Mouse (Mus musculus) adrenal gland, adult 2 months (tissue): ENCODE results near the gene Dcdc2a. TPM values are rescaled to one million over a fixed set of nuclear protein-coding genes. Genes with fewer than 3 reads are reported as not detected.

Experiments used
- DNase-seq: peaks from one replicate; pipeline ENCODE4 v3.0.0; 2021
- polyA plus RNA-seq: library from polyadenylated mRNA; depleted of rRNA; stranded (reverse); fragments of >200 nt; gene quantifications from 2 replicates; pipeline ENCODE4 v1.2.3, GENCODE M21; 2012
- total RNA-seq, 2 experiments: library from RNA; stranded (reverse); gene quantifications; 2 replicates each; pipeline ENCODE4 v1.2.3; 2021

The Dcdc2a gene
- total and polyA plus RNA-seq, 3 experiments = 0.06 to 0.17 TPM; not detected in 1

GRCm38 (mm10) chr13:25097348-25097747, 41.5 kb downstream of the Dcdc2a start:
- no peak for DNase-seq

GRCm38 (mm10) chr13:25098578-25098977, 42.8 kb downstream of the Dcdc2a start:
- DNase-seq = no peak

DNA sequence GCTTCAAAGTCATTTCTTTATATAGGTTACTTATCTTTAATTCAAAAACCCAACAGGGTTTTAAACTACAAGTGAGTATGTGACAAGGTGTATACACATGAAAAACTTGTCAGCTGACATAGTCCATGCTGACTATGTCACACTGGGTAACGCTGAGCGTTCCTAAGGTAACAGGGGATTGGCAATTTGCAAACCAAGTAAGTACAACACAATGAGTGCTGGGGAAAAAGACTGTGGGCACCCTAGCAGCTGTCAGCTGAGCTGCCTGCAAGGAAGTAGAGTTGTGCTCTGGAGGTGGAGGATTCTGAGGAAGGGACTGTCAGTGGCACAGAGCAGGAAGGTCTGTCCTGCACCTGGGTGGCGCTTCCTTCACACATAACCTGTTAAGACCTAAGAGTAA, 43.7 kb downstream of the Dcdc2a start:
- DNase-seq = no peak

DNA sequence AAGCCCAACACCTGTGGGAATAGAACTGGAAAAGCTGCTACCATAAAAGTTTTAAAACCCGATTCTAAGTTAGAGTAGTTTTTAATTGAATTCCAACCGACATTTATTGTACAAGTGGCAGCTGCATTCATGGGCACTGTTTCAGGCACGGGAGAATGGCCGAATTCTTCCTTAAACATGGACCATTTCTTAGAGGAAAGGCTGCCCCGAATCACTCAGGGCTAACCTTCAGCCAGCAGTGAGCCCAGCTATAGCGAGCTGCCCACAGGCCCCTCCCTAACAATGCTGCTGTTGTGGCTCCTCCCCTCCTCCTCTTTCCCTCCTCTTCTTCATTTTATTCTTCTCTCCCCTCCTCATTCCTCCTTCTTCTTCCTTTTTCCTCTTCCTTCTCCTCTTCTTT, 44.8 kb downstream of the Dcdc2a start:
- DNase-seq = no peak

DNA sequence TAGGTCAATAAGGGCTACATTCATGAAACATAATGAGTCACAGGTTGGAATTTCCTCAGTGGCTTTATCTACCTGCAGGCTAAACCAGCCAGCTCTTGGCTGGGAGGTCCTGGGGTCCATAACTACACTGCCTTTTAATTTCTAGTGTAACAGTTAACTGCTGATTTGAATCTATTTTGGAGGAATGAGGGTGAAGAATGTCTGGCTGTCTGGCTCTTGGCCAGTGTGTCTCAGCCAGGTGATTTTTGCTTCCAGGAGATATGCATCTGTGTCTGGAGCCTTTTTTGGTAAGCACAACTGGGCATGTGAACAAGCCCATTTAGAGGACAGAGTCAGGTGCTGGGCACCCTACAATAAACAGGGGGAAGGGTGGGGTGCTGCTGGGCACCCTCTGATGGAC, 49.9 kb downstream of the Dcdc2a start:
- no peak for DNase-seq

- DNase-seq = no peak
Measured at GRCm38 (mm10) chr13:25106740-25107139, 50.9 kb downstream of the Dcdc2a start.

DNA sequence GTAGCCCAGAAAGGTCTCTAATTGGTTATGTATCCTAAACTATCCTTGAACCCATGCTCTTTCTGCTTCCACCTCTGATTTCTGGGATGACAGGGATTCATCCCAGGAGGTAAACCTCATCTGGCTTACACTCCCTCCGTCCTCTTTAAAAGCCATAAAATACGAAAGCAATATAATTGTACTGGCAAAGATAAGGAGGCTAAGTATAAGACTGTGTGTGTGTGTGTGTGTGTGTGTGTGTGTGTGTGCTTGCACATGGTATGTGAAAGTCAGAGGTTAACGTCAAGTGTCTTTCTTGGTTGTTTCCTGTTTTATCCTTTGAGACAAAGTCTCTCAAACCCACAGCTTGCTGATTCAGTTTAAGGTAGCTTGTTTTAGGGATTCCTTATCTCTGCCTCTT, 52.5 kb downstream of the Dcdc2a start:
- no peak for DNase-seq

DNA sequence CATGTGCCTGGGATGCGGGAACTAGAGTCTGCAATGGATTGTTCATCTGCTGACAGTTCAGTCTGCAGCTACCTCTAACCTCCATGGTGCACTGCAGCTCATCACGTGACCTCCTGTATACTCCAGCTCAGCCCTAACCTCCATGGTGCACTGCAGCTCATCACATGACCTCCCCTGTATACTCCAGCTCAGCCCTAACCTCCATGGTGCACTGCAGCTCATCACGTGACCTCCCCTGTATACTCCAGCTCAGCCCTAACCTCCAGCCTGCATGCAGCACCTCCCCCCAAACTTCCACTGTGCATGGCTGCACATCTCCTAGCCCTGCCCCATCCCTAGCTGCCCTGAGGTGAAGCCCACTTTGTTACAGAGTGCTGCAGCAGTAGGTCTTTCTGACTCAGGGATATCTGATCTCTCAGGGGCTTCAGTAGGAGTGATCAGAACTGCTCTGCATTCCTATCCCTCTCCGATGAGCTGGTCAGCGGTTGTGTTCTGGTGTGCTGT, 54.8 kb downstream of the Dcdc2a start:
- no peak for DNase-seq

GRCm38 (mm10) chr13:25115429-25115881, 59.7 kb downstream of the Dcdc2a start:
- DNase-seq = peak; percentile 45

- peak; percentile 38 for DNase-seq
Measured at GRCm38 (mm10) chr13:25115971-25116370, 60.2 kb downstream of the Dcdc2a start.

- DNase-seq = no peak
Measured at GRCm38 (mm10) chr13:25122740-25123335, 67.0 kb downstream of the Dcdc2a start.

DNA sequence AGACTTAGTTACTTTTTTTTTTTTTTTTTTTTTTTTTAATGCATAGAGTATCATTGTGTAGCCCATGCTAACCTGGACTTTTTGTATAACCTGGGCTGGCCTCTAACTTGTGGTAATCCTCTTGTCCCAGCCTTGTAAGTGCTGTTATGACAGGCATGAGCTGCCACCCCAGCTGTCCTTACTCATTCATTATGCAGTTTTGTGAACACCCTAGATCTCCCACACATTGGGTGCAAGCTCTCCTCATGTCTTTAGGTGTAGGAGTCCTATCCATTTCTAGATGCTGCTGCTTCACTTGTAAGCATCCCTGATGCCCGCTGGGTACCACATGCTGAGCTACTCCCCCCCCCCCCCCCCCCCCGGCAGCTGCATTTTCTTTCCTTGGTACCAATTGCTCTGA, 71.4 kb downstream of the Dcdc2a start:
- DNase-seq = no peak

- no peak for DNase-seq
Measured at GRCm38 (mm10) chr13:25127806-25128205, 72.0 kb downstream of the Dcdc2a start.

- DNase-seq = no peak
Measured at GRCm38 (mm10) chr13:25128766-25129165, 73.0 kb downstream of the Dcdc2a start.

GRCm38 (mm10) chr13:25143066-25143465, 87.3 kb downstream of the Dcdc2a start:
- no peak for DNase-seq

DNA sequence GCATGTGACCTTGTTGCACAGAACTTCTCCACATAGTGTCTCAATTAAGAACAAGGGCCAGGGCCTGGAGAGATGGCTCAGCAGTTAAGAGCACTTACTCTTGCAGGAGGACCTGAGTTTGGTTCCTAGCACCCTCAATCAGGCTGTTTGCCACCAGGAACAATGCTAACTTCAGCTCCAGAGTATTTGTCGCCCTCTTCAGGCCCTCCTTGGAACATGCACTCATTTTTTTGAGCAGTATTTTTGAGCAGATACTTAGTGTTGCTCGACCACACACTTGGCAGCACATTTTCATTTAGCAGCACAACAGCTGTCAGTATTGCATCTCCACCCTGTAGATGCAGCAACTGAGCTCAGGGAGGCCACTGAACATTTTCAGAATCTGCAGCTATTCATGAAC, 88.3 kb downstream of the Dcdc2a start:
- no peak for DNase-seq

GRCm38 (mm10) chr13:25146232-25146631, 90.4 kb downstream of the Dcdc2a start:
- DNase-seq = no peak

DNA sequence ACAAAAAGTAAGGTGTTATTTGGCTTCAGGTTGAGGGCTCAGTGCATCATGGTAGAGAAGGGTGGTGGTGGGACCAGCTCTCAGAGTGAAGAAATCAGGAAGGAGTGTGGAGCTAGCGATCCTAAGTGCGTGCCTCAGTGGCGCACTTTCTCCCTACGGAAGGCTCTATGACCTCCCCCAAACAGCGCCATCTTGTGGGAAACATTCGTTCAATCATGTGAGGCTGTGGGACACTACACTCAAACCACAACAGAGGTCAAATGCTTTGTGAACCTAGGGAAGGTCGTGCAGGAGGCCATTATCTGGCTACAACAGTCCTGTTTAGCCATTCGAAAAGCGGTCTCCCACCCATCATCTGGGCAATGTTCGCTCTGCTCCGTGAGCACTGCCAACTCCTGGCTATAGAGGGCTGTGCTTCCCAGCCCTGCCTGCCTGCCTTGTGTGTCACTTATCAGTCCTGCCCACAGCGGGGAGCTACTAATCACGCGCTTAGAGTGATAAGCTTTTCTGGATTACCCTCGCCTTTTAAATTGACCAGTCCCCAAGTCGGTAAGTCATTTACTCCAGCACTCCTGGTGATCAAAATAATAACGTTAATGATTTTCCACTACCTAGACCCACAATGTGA, 94.5 kb downstream of the Dcdc2a start:
- DNase-seq = no peak

- DNase-seq = no peak
Measured at GRCm38 (mm10) chr13:25150861-25151260, 95.1 kb downstream of the Dcdc2a start.

DNA sequence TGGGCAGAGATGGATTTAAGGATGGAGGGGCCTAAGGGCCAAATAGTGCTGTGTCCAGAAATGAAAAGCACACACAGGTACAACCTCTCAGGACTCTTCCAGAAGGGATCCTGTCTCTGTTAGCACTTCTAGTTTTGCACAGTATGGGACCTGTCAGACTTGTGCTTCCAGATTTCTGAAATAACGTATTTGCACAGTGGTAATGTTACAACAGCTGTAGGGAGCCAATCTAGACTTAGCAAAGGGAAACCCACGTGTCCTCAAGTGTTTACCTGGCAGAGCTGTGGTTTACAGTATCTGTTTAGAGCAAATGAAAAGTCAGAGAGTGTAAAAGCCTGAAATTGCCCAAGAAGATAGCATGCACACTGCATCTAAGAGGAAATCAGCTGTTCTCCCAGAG, 104.1 kb downstream of the Dcdc2a start:
- DNase-seq = no peak

DNA sequence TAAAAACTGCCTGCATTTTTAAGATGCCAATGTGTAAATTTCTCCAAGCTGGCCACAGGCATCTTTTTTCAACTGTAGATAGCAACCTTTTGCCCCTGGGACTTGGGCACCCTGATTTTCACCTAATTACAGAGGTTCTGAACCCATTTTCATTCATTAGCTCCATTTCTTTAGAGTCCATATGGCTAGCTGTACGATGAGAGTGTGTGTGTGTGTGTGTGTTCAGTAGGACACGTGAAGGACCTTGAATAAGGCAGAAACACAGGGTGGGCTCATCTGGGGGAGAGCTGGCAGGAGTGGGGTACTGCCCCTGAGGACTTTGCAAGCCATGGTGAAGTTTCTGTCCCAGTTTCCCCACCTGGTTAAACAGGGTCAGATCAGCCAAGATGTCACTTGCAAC, 105.0 kb downstream of the Dcdc2a start:
- DNase-seq = no peak

DNA sequence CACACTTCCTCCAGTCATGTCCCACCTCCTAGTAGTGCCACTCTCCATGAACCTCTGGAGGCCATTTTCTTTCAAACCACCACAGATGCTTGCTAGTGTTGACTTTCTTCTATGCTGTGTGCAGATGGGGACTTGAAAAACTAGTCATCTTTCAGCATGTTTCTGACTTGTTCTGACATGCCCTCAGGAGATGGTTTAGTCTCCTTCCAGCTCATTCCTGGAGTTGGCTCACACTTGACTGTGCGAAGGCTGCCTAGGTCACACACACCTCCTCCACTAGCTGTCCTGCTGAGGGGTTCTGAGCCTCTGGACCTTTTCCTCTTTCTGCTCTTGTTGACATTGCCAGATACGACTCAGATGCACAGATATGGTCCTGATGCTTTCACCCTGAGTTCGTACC, 106.8 kb downstream of the Dcdc2a start:
- no peak for DNase-seq

- no peak for DNase-seq
Measured at GRCm38 (mm10) chr13:25168891-25169290, 113.1 kb downstream of the Dcdc2a start.

- DNase-seq = no peak
Measured at GRCm38 (mm10) chr13:25177835-25178234, 122.0 kb downstream of the Dcdc2a start.
